Mouse (Mus musculus): ENCODE results near the gene Cubn. TPM values are rescaled to one million over a fixed set of nuclear protein-coding genes. Genes with fewer than 3 reads are reported as not detected.
A peak's percentile ranks its signal among the peaks of the same experiment; 100 is the strongest.

Gene Cubn
- polyA plus RNA-seq, 1 experiment from 2014 or later, result 0.40 TPM

DNA sequence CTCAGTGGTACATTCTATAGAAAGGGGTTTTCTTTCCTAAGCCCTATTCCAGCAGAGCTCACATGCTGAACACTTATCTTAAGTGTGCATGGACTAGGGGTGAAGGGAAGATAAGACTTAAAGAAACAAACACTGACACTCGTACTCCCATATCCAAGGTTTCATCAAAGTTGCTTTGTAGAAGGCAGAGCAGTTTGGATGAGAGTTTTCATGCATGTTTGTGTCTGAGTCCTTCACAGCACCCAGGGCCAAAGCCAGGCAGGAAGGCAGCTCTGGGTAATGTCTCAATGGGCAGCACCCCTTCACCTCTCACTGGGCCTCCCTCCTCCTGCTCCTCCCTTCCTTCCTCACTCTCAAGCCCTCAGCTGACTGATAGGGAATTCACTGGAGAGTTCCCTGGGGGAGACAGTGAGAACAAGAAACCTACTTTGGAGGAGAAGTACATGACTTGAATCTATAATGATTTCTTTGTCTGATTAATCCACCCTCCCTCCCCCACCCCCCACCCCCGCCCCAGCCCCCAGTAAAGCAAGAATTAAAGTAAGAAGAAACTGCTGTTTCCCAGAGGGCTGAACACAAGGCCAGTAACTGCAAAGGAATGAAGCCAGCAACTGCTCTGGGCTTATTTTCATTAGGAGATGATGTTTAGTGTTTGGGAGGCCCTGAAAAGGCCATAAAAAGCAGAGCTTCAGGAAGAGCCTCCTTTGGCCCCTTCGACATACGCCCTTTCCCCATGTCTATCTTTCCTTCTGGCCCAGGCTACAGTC, 106.7 kb downstream of the Cubn start:
- H3K4me2 ChIP-seq (ENCODE audit: low read length), result no peak overlapping the region
- 16% methylated on average over 4 of the region's 4 CpGs for WGBS

GRCm38 (mm10) chr2:13376166-13376565, 115.4 kb downstream of the Cubn start:
- Histone ChIP-seq H3K36me3 (ENCODE audit: control insufficient read depth, insufficient read depth, low read length) (no peaks in the 10 kb centered on the region), H3K4me2 (ENCODE audit: low read length) (no peak overlapping the region), H3K9me3 (ENCODE audit: control insufficient read depth, low read length) (no peaks in the 10 kb centered on the region), H3K27me3 (replicated peaks; ENCODE audit: control insufficient read depth, insufficient read depth, low read length) (no peaks in the 10 kb centered on the region), H3K27ac (ENCODE audit: low read depth, low read length) (no peak overlapping the region), H3K9ac (ENCODE audit: low read depth, low read length) (no peak overlapping the region), H3K4me1 (ENCODE audit: control insufficient read depth, insufficient read depth, low read depth, low read length) (peaks cover 12% of the 10 kb centered on the region), H3K4me3 (ENCODE audit: low read length) (no peak overlapping the region)
- ATAC-seq, result no peak
- 93% methylated on average over 4 of the region's 4 CpGs for whole genome bisulfite sequencing

More for the DNA sequence above, 106.7 kb downstream of the Cubn start:
- Histone ChIP-seq H3K4me1 (ENCODE audit: control insufficient read depth, insufficient read depth, low read depth, low read length) (no peaks in the 10 kb centered on the region; the same call in 1 of the 2 replicates), H3K27me3 (replicated peaks; ENCODE audit: control insufficient read depth, insufficient read depth, low read length) (no peaks in the 10 kb centered on the region), H3K9me3 (ENCODE audit: control insufficient read depth, low read length) (no peaks in the 10 kb centered on the region), H3K36me3 (ENCODE audit: control insufficient read depth, insufficient read depth, low read length) (no peaks in the 10 kb centered on the region), H3K9ac (ENCODE audit: low read depth, low read length) (no peak overlapping the region), H3K4me3 (ENCODE audit: low read length) (no peak overlapping the region), H3K27ac (ENCODE audit: low read depth, low read length) (peak overlapping the region; percentile 29)
- ATAC-seq, result peak; percentile 83

DNA sequence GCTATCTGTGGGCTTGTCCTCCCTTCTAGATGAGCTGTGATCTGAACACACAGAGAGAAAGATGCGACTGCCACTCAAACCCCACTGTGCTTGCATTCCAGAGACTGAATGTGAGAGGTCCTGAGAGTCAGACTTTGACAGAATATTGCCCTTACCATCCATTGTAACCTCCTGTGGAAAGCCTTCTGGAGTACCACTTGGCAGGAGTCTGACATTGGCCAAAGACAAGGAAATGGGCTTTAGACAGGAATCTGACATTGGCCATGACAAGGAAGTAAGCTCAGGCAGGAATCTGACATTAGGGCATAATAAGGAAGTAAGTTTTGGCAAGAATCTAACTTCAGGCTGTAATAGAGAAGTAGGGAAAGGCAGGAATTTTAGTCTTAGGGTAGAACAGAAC, 118.3 kb downstream of the Cubn start:
- Histone ChIP-seq H3K4me2 (ENCODE audit: low read length) (no peak overlapping the region), H3K9me3 (ENCODE audit: control insufficient read depth, low read length) (no peaks in the 10 kb centered on the region), H3K9ac (ENCODE audit: low read depth, low read length) (no peak overlapping the region), H3K27ac (ENCODE audit: low read depth, low read length) (no peak overlapping the region), H3K36me3 (ENCODE audit: control insufficient read depth, insufficient read depth, low read length) (no peaks in the 10 kb centered on the region), H3K27me3 (replicated peaks; ENCODE audit: control insufficient read depth, insufficient read depth, low read length) (no peaks in the 10 kb centered on the region), H3K4me1 (ENCODE audit: control insufficient read depth, insufficient read depth, low read depth, low read length) (peaks cover 12% of the 10 kb centered on the region), H3K4me3 (ENCODE audit: low read length) (no peak overlapping the region)
- ATAC-seq, result no peak
- WGBS, result 47% methylated on average over 1 of the region's 1 CpGs

- H3K4me2 ChIP-seq (ENCODE audit: low read length), result no peak overlapping the region
- no peak overlapping the region for H3K9ac ChIP-seq (ENCODE audit: low read depth, low read length)
- ATAC-seq, result peak; percentile 64
- H3K4me3 ChIP-seq (ENCODE audit: low read length), result no peak overlapping the region
- H3K4me1 ChIP-seq (ENCODE audit: control insufficient read depth, insufficient read depth, low read depth, low read length), result peaks cover 12% of the 10 kb centered on the region
- H3K9me3 ChIP-seq (ENCODE audit: control insufficient read depth, low read length), result no peaks in the 10 kb centered on the region
- H3K27me3 ChIP-seq (replicated peaks; ENCODE audit: control insufficient read depth, insufficient read depth, low read length), result no peaks in the 10 kb centered on the region
- 26% methylated on average over 3 of the region's 3 CpGs for WGBS
- H3K27ac ChIP-seq (ENCODE audit: low read depth, low read length), result peak overlapping the region; percentile 59
- H3K36me3 ChIP-seq (ENCODE audit: control insufficient read depth, insufficient read depth, low read length), result no peaks in the 10 kb centered on the region
These were observed 118.8 kb downstream of the Cubn start for GRCm38 (mm10) chr2:13372825-13373224.

DNA sequence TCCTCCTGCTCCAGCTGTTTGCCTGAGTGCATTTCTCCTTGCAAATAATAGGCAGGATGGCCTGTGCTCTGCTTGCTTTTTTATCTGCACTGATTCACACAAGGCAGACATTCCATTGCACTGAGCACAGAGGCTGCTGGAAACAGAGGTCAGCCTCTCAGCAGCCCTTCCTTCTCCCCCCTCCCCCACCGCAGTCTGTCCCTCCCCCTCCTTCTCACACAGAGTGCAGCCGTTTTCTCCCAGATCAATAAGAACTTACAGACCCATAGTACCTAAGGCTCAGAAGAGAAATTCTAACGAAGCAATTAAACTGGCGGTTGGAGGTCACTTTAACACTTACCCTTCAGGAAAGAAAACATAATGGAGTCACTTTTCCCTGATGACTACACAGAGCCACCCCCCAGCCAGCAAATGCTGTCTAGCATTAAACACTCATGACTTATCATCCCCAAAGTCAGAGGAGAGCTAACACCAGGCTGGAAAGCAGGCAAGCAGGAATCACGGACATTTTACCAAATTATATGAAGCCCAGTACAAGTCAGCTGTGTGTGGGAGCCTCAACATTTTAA, 119.3 kb downstream of the Cubn start:
- Histone ChIP-seq H3K4me3 (ENCODE audit: low read length) (no peak overlapping the region), H3K9ac (ENCODE audit: low read depth, low read length) (no peak overlapping the region), H3K27me3 (replicated peaks; ENCODE audit: control insufficient read depth, insufficient read depth, low read length) (no peaks in the 10 kb centered on the region), H3K4me2 (ENCODE audit: low read length) (no peak overlapping the region), H3K36me3 (ENCODE audit: control insufficient read depth, insufficient read depth, low read length) (no peaks in the 10 kb centered on the region), H3K9me3 (ENCODE audit: control insufficient read depth, low read length) (no peaks in the 10 kb centered on the region), H3K4me1 (ENCODE audit: control insufficient read depth, insufficient read depth, low read depth, low read length) (peaks cover 12% of the 10 kb centered on the region), H3K27ac (ENCODE audit: low read depth, low read length) (peak overlapping the region; percentile 59)
- ATAC-seq, result peak; percentile 89
- 4% methylated on average over 5 of the region's 5 CpGs for WGBS

DNA sequence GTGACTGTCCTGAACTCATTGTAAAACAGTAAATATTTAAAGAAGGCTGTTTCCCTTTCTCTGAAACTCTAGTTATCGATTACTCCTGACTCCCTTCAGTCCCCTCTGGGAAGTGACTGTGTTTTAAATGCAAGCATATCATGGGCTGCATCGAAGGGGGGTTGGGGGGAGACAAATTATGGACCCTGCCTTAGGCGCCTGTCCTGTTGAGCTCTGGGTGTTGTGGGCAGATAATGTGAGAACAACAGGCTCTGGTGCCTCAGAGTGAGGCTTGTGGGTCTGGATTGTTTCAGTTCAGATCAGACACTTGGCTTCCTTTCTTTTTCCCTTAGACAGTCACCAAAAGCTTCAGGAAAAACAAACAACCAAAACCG, 119.8 kb downstream of the Cubn start:
- Histone ChIP-seq H3K4me3 (ENCODE audit: low read length) (no peak overlapping the region), H3K36me3 (ENCODE audit: control insufficient read depth, insufficient read depth, low read length) (no peaks in the 10 kb centered on the region), H3K27me3 (replicated peaks; ENCODE audit: control insufficient read depth, insufficient read depth, low read length) (no peaks in the 10 kb centered on the region), H3K27ac (ENCODE audit: low read depth, low read length) (peak overlapping the region; percentile 59), H3K4me2 (ENCODE audit: low read length) (no peak overlapping the region), H3K9me3 (ENCODE audit: control insufficient read depth, low read length) (no peaks in the 10 kb centered on the region), H3K9ac (ENCODE audit: low read depth, low read length) (no peak overlapping the region; the same call in 1 of the 2 replicates), H3K4me1 (ENCODE audit: control insufficient read depth, insufficient read depth, low read depth, low read length) (peaks cover 12% of the 10 kb centered on the region)
- 5% methylated on average over 4 of the region's 4 CpGs for WGBS
- peak; percentile 46 for ATAC-seq

DNA sequence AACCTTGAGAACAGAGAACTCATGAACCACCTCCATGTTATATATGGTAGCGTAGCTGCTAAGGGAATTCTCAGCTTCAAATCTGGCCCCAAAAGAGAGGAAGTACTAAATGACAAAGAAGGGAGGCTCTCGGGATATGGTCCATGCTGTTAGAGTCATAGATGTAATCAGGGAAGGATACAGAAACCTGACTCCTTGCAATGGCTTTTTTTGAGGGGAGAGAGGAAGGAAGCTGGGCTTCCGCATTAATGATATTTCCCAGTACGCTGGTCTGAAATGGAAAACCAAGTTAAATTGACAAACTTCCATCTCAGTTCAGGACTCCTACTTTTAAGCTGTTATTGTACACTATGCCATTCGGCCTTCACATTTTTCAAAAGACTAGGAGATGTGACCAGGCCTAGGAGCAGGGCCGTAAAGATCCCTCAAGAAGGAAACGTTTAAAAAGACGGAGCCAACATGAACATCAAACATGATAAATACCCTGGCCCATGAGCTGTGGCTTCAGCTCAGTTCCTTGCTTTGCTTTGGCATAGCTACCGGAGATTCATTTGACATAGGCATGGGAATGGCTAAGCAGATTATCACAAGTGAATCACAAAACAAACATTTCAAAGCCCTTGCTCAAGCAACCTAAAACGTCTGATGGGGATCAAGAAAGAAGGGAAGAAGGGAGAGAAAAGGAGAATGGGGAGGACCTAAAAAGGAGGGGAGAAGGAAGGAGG, 120.4 kb downstream of the Cubn start:
- H3K27me3 ChIP-seq (replicated peaks; ENCODE audit: control insufficient read depth, insufficient read depth, low read length), result no peaks in the 10 kb centered on the region
- no peak overlapping the region for H3K4me2 ChIP-seq (ENCODE audit: low read length)
- no peak for ATAC-seq
- no peak overlapping the region for H3K4me3 ChIP-seq (ENCODE audit: low read length)
- H3K9ac ChIP-seq (ENCODE audit: low read depth, low read length), result no peak overlapping the region
- H3K4me1 ChIP-seq (ENCODE audit: control insufficient read depth, insufficient read depth, low read depth, low read length), result peaks cover 12% of the 10 kb centered on the region
- H3K36me3 ChIP-seq (ENCODE audit: control insufficient read depth, insufficient read depth, low read length), result no peaks in the 10 kb centered on the region
- 60% methylated on average over 10 of the region's 10 CpGs for WGBS
- no peaks in the 10 kb centered on the region for H3K9me3 ChIP-seq (ENCODE audit: control insufficient read depth, low read length)
- no peak overlapping the region for H3K27ac ChIP-seq (ENCODE audit: low read depth, low read length)

- H3K27me3 ChIP-seq (replicated peaks; ENCODE audit: control insufficient read depth, insufficient read depth, low read length), result no peaks in the 10 kb centered on the region
- H3K36me3 ChIP-seq (ENCODE audit: control insufficient read depth, insufficient read depth, low read length), result no peaks in the 10 kb centered on the region
- H3K9me3 ChIP-seq (ENCODE audit: control insufficient read depth, low read length), result no peaks in the 10 kb centered on the region
- no peak overlapping the region for H3K4me3 ChIP-seq (ENCODE audit: low read length)
- no peak overlapping the region for H3K27ac ChIP-seq (ENCODE audit: low read depth, low read length)
- H3K4me1 ChIP-seq (ENCODE audit: control insufficient read depth, insufficient read depth, low read depth, low read length), result peaks cover 12% of the 10 kb centered on the region
- H3K4me2 ChIP-seq (ENCODE audit: low read length), result no peak overlapping the region
- 42% methylated on average over 2 of the region's 2 CpGs for WGBS
- no peak overlapping the region for H3K9ac ChIP-seq (ENCODE audit: low read depth, low read length)
- no peak for ATAC-seq
These were observed 121.1 kb downstream of the Cubn start for GRCm38 (mm10) chr2:13370556-13370955.

- H3K27ac ChIP-seq (ENCODE audit: low read depth, low read length), result no peak overlapping the region
- WGBS, result 52% methylated on average over 3 of the region's 3 CpGs
- no peak overlapping the region for H3K9ac ChIP-seq (ENCODE audit: low read depth, low read length)
- H3K4me1 ChIP-seq (ENCODE audit: control insufficient read depth, insufficient read depth, low read depth, low read length), result peaks cover 12% of the 10 kb centered on the region
- ATAC-seq, result no peak
- H3K27me3 ChIP-seq (replicated peaks; ENCODE audit: control insufficient read depth, insufficient read depth, low read length), result no peaks in the 10 kb centered on the region
- no peak overlapping the region for H3K4me3 ChIP-seq (ENCODE audit: low read length)
- H3K36me3 ChIP-seq (ENCODE audit: control insufficient read depth, insufficient read depth, low read length), result no peaks in the 10 kb centered on the region
- no peaks in the 10 kb centered on the region for H3K9me3 ChIP-seq (ENCODE audit: control insufficient read depth, low read length)
- no peak overlapping the region for H3K4me2 ChIP-seq (ENCODE audit: low read length)
These were observed 123.1 kb downstream of the Cubn start for GRCm38 (mm10) chr2:13368517-13368916.

Data from hindbrain, embryonic 16.5 days (tissue).